Mouse (Mus musculus): ENCODE results near the gene Casp14.
"Not testable (repeated sequence)": the region's sequence is repeated elsewhere in the genome, so short reads cannot be mapped to it uniquely, and the experiment has no call there.

Gene Casp14

GRCm38 (mm10) chr10:78666696-78667095 lies 51.4 kb downstream of the Casp14 start:
- not testable (repeated sequence) for DNase-seq

- DNase-seq, result no peak
Measured at GRCm38 (mm10) chr10:78664546-78664945, 53.5 kb downstream of the Casp14 start.

Data from kidney, postnatal 36 days (tissue).